Mouse (Mus musculus) kidney, adult 2 months (tissue): ENCODE measurements around the gene Trim24. TPM values are rescaled to one million over a fixed set of nuclear protein-coding genes. Genes with fewer than 3 reads are reported as not detected.
"Not testable (repeated sequence)": the region's sequence is repeated elsewhere in the genome, so short reads cannot be mapped to it uniquely, and the experiment has no call there.

Source experiments
- DNase-seq: peaks from one replicate; pipeline ENCODE4 v3.0.0; 2021
- H3K27ac ChIP-seq: fragments of 200-500 bp; 2 replicates; pipeline ENCODE4 v1.5.1; 2012; ENCODE audit warnings: low read depth, low read length, control low read depth, inconsistent platforms; ENCODE audit not compliant: insufficient read depth
- H3K27me3 ChIP-seq: fragments of 200-500 bp; replicated peaks from 2 replicates; pipeline ENCODE4 v1.6.1; 2012; ENCODE audit warnings: mild to moderate bottlenecking, moderate library complexity, low read length, inconsistent platforms; ENCODE audit not compliant: control insufficient read depth, insufficient read depth
- H3K36me3 ChIP-seq: fragments of 200-500 bp; 2 replicates; pipeline ENCODE4 v1.6.1; 2012; ENCODE audit warnings: mild to moderate bottlenecking, moderate library complexity, low read length, inconsistent platforms; ENCODE audit not compliant: control insufficient read depth, insufficient read depth
- H3K4me1 ChIP-seq: fragments of 200-500 bp; 2 replicates; pipeline ENCODE4 v1.6.1; 2011; ENCODE audit warnings: low read length; ENCODE audit not compliant: control insufficient read depth, insufficient read depth
- H3K4me3 ChIP-seq: fragments of 200-500 bp; 2 replicates; pipeline ENCODE4 v1.5.1; 2011; ENCODE audit warnings: mild to moderate bottlenecking, low read depth, low read length, control low read depth; ENCODE audit not compliant: insufficient read depth
- CTCF ChIP-seq: fragments of 200-500 bp; conservative IDR thresholded peaks from 2 replicates; pipeline ENCODE4 v1.5.1; 2011; ENCODE audit warnings: low read depth, mild to moderate bottlenecking, control low read depth, low read length, moderate library complexity, mixed read lengths; ENCODE audit not compliant: insufficient read depth, insufficient read length
- POLR2A ChIP-seq: fragments of 200-500 bp; IDR thresholded peaks from one replicate; pipeline ENCODE4 v1.6.1; 2011; ENCODE audit warnings: low read depth, low read length, control low read depth
- WGBS: fragments of 180-500 bp; shearing (Covaris S2); methylation state at CpG from one replicate; pipeline ENCODE4 v1.1.7; 2018; 5-methylcytosine and 5-hydroxymethylcytosine counted together
- polyA plus RNA-seq: library from polyadenylated mRNA; depleted of rRNA; stranded (reverse); fragments of >200 nt; gene quantifications from 2 replicates; pipeline ENCODE4 v1.2.3, GENCODE M21; 2012

Trim24 gene
- polyA plus RNA-seq, 1 experiment = 14.1 TPM

GRCm38 (mm10) chr6:37833691-37834090 is 36.9 kb upstream of the Trim24 start:
- no peaks in the 10 kb centered on the region for H3K36me3 ChIP-seq
- TF ChIP-seq POLR2A (no peak), CTCF (no peak)
- H3K4me1 ChIP-seq = no peaks in the 10 kb centered on the region
- no peak overlapping the region for H3K4me3 ChIP-seq
- no peaks in the 10 kb centered on the region for H3K27me3 ChIP-seq
- no peak for DNase-seq
- H3K27ac ChIP-seq = no peak overlapping the region
- 100% methylated on average over 1 of the region's 1 CpGs for WGBS

DNA sequence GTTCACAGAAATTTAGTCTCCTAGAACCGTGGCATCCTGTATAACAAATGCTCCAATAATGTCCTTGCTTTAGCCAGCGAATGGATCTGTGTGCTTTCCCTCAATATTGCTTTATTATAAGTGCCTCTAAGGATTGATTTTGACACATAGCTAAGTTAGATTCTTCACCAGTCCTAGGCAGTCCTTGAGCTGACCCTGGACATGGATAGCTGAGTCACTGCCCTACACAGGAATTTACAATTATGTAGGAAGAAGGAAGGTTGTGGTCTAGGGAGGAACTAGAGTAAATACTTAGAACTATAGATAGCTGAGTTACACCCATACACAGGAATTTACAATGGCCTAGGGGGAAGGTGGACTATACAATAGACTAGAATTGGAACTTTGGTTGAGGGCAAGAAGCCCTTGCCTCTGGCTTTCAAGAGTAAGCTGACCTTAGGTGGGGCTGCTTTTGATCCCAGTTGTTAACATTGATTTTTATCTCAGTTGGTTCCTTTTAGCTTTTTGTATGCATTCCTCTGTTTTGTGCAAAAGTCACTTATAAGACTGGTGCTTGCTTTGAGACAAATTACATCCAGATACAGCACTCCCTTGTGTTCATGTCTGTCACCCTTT is 33.6 kb upstream of the Trim24 start:
- WGBS = 91% methylated on average over 2 of the region's 2 CpGs
- not testable (repeated sequence) for H3K4me3 ChIP-seq, H3K36me3 ChIP-seq, H3K4me1 ChIP-seq, H3K27ac ChIP-seq, DNase-seq, H3K27me3 ChIP-seq

- WGBS = 44% methylated on average over 5 of the region's 5 CpGs
- peak; percentile 70 for DNase-seq
Observed at GRCm38 (mm10) chr6:37842779-37843605, 27.6 kb upstream of the Trim24 start.

GRCm38 (mm10) chr6:37843647-37844273 is 26.9 kb upstream of the Trim24 start:
- H3K27me3 ChIP-seq = no peaks in the 10 kb centered on the region
- TF ChIP-seq CTCF (no peak), POLR2A (no peak)
- DNase-seq = no peak
- 93% methylated on average over 8 of the region's 8 CpGs for WGBS
- H3K27ac ChIP-seq = peak overlapping the region; percentile 55
- no peaks in the 10 kb centered on the region for H3K36me3 ChIP-seq
- peaks cover 7% of the 10 kb centered on the region for H3K4me1 ChIP-seq
- H3K4me3 ChIP-seq = no peak overlapping the region

More at GRCm38 (mm10) chr6:37842779-37843605, 27.6 kb upstream of the Trim24 start:
- Histone ChIP-seq H3K27me3 (no peaks in the 10 kb centered on the region), H3K36me3 (no peaks in the 10 kb centered on the region), H3K27ac (peak overlapping the region; percentile 72), H3K4me3 (no peak overlapping the region), H3K4me1 (peaks cover 7% of the 10 kb centered on the region)
- TF ChIP-seq POLR2A = no peak
- no peak for TF ChIP-seq CTCF

- H3K4me3 ChIP-seq, DNase-seq, H3K4me1 ChIP-seq, H3K36me3 ChIP-seq, H3K27ac ChIP-seq, H3K27me3 ChIP-seq: not testable (repeated sequence)
- 84% methylated on average over 6 of the region's 6 CpGs for WGBS
Observed at GRCm38 (mm10) chr6:37844947-37845346, 25.7 kb upstream of the Trim24 start.

GRCm38 (mm10) chr6:37847531-37847930 is 23.1 kb upstream of the Trim24 start:
- not testable (repeated sequence) for H3K36me3 ChIP-seq, DNase-seq, H3K27ac ChIP-seq, H3K4me3 ChIP-seq, H3K4me1 ChIP-seq, H3K27me3 ChIP-seq
- WGBS = 96% methylated on average over 4 of the region's 4 CpGs

DNA sequence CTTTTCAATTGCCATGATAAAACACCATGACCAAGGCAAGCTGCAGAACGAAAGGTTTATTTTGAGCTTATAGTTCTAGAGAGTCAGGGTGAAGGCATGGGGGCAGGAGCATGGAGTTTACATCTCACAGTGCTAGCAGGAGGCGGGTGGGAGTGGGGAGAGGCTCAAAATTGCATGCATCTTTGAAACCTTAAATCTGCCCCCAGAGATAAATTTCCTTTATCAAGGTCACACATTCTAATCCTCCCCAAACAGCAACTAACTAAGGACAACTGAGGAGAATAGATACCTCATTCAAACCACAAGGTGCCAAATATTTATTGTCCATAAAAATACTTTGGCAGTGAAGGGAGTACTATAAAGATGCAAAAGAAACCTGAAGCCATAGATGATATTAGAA is 19.3 kb upstream of the Trim24 start:
- no peak overlapping the region for H3K27ac ChIP-seq
- DNase-seq = no peak
- H3K27me3 ChIP-seq = no peaks in the 10 kb centered on the region
- 96% methylated on average over 2 of the region's 2 CpGs for WGBS
- no peak for TF ChIP-seq POLR2A
- TF ChIP-seq CTCF = no peak
- no peaks in the 10 kb centered on the region for H3K36me3 ChIP-seq
- peaks cover 5% of the 10 kb centered on the region; the same call in 1 of the 2 replicates for H3K4me1 ChIP-seq
- no peak overlapping the region for H3K4me3 ChIP-seq
